Mouse (Mus musculus) neural tube, embryonic 12.5 days (tissue): Measurements from ENCODE around the gene Gtf2a1. TPM values are rescaled to one million over a fixed set of nuclear protein-coding genes. Genes with fewer than 3 reads are reported as not detected.
A peak's percentile ranks its signal among the peaks of the same experiment; 100 is the strongest.
"Not testable (repeated sequence)": the region's sequence is repeated elsewhere in the genome, so short reads cannot be mapped to it uniquely, and the experiment has no call there.

Source experiments
- ATAC-seq: fragments of 200-750 bp; cut with Nextera tagmentation; 2 replicates; pipeline ENCODE4 v1.8.0; 2017; ENCODE audit warnings: low read depth, mild to moderate bottlenecking, moderate TSS enrichment, moderate library complexity; ENCODE audit not compliant: low FRiP score
- H3K27ac ChIP-seq: fragments of 300-500 bp; sonication (generic); 2 replicates; pipeline ENCODE4 v1.5.1; 2016
- H3K27me3 ChIP-seq: fragments of 300-500 bp; sonication (generic); replicated peaks from 2 replicates; pipeline ENCODE4 v1.6.1; 2016; ENCODE audit warnings: mild to moderate bottlenecking
- H3K36me3 ChIP-seq: fragments of 300-500 bp; sonication (generic); 2 replicates; pipeline ENCODE4 v1.6.1; 2016; ENCODE audit warnings: mild to moderate bottlenecking
- H3K4me1 ChIP-seq: fragments of 300-500 bp; sonication (generic); 2 replicates; pipeline ENCODE4 v1.6.1; 2016
- H3K4me2 ChIP-seq: fragments of 300-500 bp; sonication (generic); replicated peaks from 2 replicates; pipeline ENCODE4 v1.6.1; 2016; ENCODE audit warnings: mild to moderate bottlenecking
- H3K4me3 ChIP-seq: fragments of 300-500 bp; sonication (generic); 2 replicates; pipeline ENCODE4 v1.5.1; 2016
- H3K9ac ChIP-seq: fragments of 300-500 bp; sonication (generic); 2 replicates; pipeline ENCODE4 v1.6.1; 2016; ENCODE audit warnings: mild to moderate bottlenecking
- H3K9me3 ChIP-seq: fragments of 300-500 bp; sonication (generic); 2 replicates; pipeline ENCODE4 v1.6.1; 2016; ENCODE audit warnings: mild to moderate bottlenecking
- WGBS: fragments of 180-500 bp; shearing (Covaris S2); methylation state at CpG from one replicate; pipeline ENCODE4 v1.1.7; 2016; 5-methylcytosine and 5-hydroxymethylcytosine counted together
- polyA plus RNA-seq: library from polyadenylated mRNA; unstranded; fragments of >200 nt; fragmentation: Nextera tagmentation; extraction: Ambion mirVana; gene quantifications from 2 replicates; pipeline ENCODE4 v1.2.1, GENCODE M21; 2016

Gene Gtf2a1
- polyA plus RNA-seq, 1 experiment from 2014 or later: 68.7 TPM

DNA sequence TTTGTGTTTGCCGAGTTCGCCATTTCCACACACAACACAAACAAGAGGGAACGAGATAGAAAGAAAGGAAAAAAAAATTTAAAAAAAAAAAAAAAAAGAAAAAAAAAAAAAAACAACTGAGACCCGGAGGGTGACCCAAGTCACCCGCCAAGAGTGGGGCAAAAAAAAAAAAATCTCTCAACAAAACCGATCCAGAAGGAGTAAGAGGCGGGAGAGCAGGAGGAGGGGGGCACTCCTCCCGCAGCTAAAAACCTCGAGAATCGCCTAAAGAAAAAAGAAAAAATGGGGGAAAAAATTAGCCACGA, 793 bp downstream of the Gtf2a1 start:
- peak overlapping the region; percentile 70 for H3K4me2 ChIP-seq

DNA sequence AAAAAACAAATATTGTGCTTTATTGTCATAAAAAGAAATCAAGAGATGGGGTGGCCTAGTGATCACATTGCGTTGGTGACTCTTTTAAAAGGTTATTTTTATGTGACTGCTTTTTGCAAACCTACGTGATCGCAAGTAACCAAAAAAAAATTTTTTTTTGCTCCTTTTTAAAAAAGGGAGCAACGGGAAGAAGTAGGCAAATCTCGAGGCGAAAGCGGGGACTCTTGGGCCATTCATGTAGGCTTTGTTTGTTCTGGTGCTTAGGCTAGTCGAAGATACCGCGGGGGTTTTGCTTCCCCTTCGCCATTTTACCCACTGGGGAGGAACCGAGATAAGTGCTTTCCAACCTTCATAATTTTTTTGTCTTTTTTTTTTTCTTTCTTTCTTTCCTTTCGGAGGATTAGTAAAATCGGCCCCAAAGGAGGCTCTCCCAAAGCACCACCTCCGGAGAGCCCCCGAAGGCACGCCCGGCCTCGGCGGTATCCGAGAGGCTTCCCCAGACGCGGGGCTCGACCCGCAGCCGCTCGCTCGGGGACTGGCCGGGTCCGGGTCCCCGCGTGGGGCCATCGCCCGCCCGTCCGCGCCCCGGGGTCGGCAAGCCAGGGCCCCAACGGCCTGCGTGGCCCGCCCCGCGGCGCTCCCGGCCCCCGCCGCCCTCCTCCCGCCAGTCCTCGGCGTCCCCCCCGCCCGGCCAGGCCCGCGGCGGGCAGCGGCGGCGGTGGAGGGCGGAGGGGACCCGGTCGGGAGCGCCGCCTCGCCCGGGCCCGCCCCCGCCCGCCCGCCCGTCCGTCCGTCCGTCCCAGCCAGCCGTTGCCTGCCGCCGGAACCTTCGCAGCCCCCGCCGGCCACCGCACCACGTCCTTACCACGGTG, 1.4 kb downstream of the Gtf2a1 start:
- Histone ChIP-seq H3K4me2 (peak overlapping the region; percentile 70), H3K9me3 (no peaks in the 10 kb centered on the region), H3K9ac (peak overlapping the region; percentile 100), H3K27me3 (no peaks in the 10 kb centered on the region), H3K36me3 (peaks cover 13% of the 10 kb centered on the region), H3K4me3 (peak overlapping the region; percentile 97), H3K27ac (peak overlapping the region; percentile 99), H3K4me1 (peaks cover 13% of the 10 kb centered on the region; the same call in 1 of the 2 replicates)
- no peak; the same call in 1 of the 2 replicates for ATAC-seq
- WGBS: under 1% methylated on average over 69 of the region's 83 CpGs

More for the DNA sequence above, 793 bp downstream of the Gtf2a1 start:
- peaks cover 13% of the 10 kb centered on the region for H3K36me3 ChIP-seq
- H3K27ac ChIP-seq: peak overlapping the region; percentile 99
- peaks cover 11% of the 10 kb centered on the region; the same call in 1 of the 2 replicates for H3K4me1 ChIP-seq
- H3K9ac ChIP-seq: peak overlapping the region; percentile 100
- peak overlapping the region; percentile 97 for H3K4me3 ChIP-seq
- under 1% methylated on average over 11 of the region's 11 CpGs for WGBS
- ATAC-seq: no peak
- no peaks in the 10 kb centered on the region for H3K27me3 ChIP-seq
- H3K9me3 ChIP-seq: no peaks in the 10 kb centered on the region

DNA sequence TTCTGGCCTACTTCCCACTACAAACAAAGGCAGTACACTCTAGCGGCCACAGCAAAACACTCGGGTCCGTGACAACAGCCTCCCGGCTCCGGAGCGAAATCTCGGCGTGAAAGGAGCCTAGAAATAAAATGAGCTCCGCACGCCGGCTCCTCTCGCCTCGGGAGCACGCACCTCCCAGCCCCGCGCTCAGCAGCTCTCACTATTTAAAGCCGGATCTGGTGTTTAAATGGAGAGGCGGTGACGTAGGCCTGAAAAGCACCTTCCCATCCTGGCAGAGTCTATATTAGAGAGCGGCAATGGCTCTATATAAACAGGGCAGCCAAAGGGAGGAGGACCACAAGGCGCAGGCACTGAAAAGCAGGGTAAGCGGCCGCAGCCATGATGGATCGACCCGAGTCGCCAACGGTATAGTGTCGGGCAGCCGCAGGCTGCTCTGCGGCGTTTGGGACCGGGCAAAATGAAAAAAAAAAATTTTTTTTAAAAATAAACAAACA, 2.1 kb downstream of the Gtf2a1 start:
- Histone ChIP-seq H3K4me1 (peaks cover 19% of the 10 kb centered on the region; the same call in 1 of the 2 replicates), H3K27ac (peak overlapping the region; percentile 43), H3K4me2 (peak overlapping the region; percentile 55), H3K27me3 (no peaks in the 10 kb centered on the region), H3K4me3 (peak overlapping the region; percentile 97), H3K9me3 (no peaks in the 10 kb centered on the region), H3K36me3 (peaks cover 14% of the 10 kb centered on the region), H3K9ac (peak overlapping the region; percentile 100)
- peak; percentile 88 for ATAC-seq
- 0% methylated on average over 32 of the region's 32 CpGs for WGBS

DNA sequence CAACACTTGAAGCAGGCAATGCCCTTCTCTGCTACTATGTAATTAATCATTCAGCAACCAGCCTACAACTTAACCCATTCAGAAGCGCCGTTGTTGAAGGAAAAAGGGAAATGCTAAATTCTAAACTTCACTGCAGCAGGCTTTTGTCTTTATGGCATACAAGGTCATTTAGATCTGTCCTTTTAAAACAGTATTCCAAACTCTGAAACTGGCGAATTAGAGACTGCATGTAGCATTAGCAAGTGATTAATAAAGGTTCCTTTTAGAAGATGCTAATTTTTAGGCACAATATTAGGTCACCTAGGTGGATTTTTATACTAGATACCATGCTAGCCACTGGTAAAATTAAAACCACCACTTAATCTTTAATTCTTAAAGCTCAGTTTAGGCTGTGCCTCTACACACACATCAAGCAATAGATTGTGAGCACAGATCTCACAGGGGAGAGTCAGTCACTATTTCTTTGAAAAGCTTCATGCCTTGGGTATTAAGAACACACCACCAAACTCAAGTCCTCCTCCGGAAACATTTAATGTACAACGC, 2.7 kb downstream of the Gtf2a1 start:
- Histone ChIP-seq H3K4me3 (peak overlapping the region; percentile 97), H3K4me2 (peak overlapping the region; percentile 55), H3K27ac (peak overlapping the region; percentile 43), H3K36me3 (peaks cover 15% of the 10 kb centered on the region), H3K4me1 (peaks cover 26% of the 10 kb centered on the region), H3K9ac (peak overlapping the region; percentile 100), H3K27me3 (no peaks in the 10 kb centered on the region), H3K9me3 (no peaks in the 10 kb centered on the region)
- WGBS: 3% methylated on average over 5 of the region's 5 CpGs
- ATAC-seq: no peak

DNA sequence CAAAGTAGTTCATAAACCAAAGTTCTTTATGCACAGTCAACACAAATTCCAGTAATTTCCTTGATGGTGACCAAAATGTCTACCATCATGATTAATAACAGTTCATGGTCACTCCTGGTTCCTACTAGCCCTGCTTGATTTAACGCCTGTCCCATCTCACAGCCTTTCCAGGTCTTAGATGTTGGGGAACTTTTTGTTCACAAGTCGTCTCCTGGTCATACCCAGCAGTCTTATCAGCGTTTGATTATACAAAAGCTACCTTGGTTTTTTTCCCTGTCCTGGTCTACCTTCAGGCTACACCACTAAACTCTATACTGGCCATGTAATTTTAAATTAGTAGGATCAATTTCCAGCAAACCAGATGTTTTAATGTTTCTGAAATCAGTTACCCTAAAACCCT, 3.2 kb downstream of the Gtf2a1 start:
- Histone ChIP-seq H3K4me2 (peak overlapping the region; percentile 55), H3K4me1 (peaks cover 27% of the 10 kb centered on the region), H3K9ac (no peak overlapping the region), H3K36me3 (peaks cover 15% of the 10 kb centered on the region), H3K27me3 (no peaks in the 10 kb centered on the region), H3K27ac (no peak overlapping the region), H3K4me3 (peak overlapping the region; percentile 97), H3K9me3 (no peaks in the 10 kb centered on the region)
- ATAC-seq: no peak
- WGBS: 52% methylated on average over 3 of the region's 3 CpGs

DNA sequence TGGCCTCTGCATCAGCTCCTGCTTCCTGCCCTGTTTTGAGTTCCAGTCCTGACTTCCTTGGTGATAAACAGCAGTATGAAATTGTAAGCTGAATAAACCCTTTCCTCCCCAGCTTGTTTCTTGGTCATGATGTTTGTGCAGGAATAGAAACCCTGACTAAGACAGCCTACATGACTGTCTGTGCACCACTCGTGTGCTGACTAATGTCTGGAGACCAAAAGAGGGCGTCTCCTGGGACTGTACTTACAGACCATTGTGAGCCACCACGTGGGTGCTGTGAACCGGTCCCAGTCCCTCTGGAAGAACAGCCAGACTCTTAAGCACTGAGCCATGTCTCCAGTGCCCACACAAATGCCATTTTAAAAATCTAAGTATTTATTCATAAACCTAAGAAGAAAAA, 4.5 kb downstream of the Gtf2a1 start:
- H3K9me3 ChIP-seq, H3K27me3 ChIP-seq, H3K4me2 ChIP-seq, H3K9ac ChIP-seq, H3K27ac ChIP-seq, H3K4me3 ChIP-seq, ATAC-seq: not testable (repeated sequence)
- Histone ChIP-seq H3K4me1 (peaks cover 24% of the 10 kb centered on the region), H3K36me3 (peaks cover 18% of the 10 kb centered on the region)
- WGBS: 96% methylated on average over 4 of the region's 4 CpGs

DNA sequence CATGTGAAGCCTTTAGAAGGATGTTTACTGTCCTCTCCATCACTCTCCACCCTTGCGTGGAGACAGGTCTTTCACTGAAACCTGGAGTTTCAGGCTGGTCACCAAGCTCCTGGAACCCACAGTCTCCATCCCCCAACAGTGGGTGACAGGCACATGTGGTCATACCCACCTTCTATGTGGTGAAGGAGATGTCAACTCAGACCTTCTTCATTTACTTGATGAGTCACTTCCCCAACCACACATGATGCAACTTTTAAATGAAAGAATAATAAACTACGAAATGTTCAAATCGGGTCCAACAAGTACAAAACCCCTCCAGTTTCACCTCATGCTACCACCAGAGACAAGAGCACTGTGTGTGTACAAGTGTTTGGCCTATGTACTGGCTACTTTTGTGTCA, 5.1 kb downstream of the Gtf2a1 start:
- Histone ChIP-seq H3K9ac (no peak overlapping the region), H3K4me2 (no peak overlapping the region), H3K9me3 (no peaks in the 10 kb centered on the region), H3K27me3 (no peaks in the 10 kb centered on the region), H3K27ac (no peak overlapping the region), H3K36me3 (peaks cover 18% of the 10 kb centered on the region), H3K4me1 (peaks cover 22% of the 10 kb centered on the region), H3K4me3 (no peak overlapping the region)
- ATAC-seq: no peak
- 95% methylated on average over 3 of the region's 3 CpGs for WGBS

DNA sequence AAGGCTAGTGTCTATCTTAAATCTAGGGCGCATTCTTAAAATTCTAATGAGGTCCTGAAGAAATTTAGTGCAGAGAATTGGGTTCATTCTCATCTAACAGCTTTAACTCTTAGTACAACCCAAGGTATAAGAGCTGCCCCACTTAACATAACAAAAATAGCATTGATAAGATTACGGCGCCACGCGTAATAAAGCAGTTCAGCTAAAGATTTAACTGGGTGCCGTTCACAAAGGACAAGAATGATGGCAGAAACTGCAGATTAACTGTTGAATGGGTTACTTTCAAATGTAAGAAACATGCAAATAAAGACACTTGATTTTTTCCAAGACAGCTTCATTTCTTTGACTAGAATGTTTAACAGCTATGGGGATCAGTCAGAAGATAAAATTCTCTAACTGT, 6.9 kb downstream of the Gtf2a1 start:
- 42% methylated on average over 6 of the region's 6 CpGs for WGBS
- Histone ChIP-seq H3K27ac (no peak overlapping the region), H3K4me1 (peaks cover 22% of the 10 kb centered on the region), H3K9ac (0 out of 2 replicates have a peak overlapping the region, but pooled peaks have one; percentile 17), H3K36me3 (peaks cover 26% of the 10 kb centered on the region), H3K27me3 (no peaks in the 10 kb centered on the region), H3K9me3 (no peaks in the 10 kb centered on the region), H3K4me2 (no peak overlapping the region; the same call in 1 of the 2 replicates), H3K4me3 (no peak overlapping the region)
- no peak for ATAC-seq

DNA sequence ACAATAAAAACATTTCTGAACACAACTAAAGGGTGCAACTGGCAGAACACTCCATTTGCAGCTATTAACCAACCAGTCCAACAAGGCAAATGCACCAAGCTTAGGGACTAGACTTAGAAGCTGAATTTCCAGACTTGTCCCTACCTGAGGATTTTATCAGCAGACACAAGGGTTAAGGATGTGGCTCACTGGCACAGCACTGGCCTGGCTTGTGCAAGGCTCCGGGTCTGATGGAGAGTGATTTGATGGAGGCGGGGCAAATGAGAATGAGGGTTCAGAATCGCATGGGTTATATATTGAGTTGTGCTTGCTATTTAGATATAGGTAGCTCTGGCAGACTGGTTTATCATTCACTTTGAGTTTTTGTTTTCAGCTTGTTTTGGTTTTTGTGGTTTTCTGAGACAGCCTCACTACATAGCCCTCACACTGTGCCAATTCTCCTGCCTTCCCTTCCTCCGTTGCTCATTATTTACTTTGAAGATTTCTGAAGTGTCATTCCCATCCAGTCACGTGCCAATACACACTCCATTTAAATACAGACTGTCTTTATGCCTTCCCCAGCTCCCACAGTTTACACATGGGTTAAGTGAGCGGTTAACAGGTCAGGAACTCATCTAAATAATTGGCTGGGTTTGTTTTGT, 7.8 kb downstream of the Gtf2a1 start:
- H3K27ac ChIP-seq: no peak overlapping the region
- no peak overlapping the region for H3K4me3 ChIP-seq
- 54% methylated on average over 6 of the region's 6 CpGs for WGBS
- H3K36me3 ChIP-seq: peaks cover 31% of the 10 kb centered on the region
- H3K4me1 ChIP-seq: peaks cover 22% of the 10 kb centered on the region
- H3K9me3 ChIP-seq: no peaks in the 10 kb centered on the region
- H3K9ac ChIP-seq: no peak overlapping the region
- H3K4me2 ChIP-seq: no peak overlapping the region
- no peaks in the 10 kb centered on the region for H3K27me3 ChIP-seq
- no peak for ATAC-seq

DNA sequence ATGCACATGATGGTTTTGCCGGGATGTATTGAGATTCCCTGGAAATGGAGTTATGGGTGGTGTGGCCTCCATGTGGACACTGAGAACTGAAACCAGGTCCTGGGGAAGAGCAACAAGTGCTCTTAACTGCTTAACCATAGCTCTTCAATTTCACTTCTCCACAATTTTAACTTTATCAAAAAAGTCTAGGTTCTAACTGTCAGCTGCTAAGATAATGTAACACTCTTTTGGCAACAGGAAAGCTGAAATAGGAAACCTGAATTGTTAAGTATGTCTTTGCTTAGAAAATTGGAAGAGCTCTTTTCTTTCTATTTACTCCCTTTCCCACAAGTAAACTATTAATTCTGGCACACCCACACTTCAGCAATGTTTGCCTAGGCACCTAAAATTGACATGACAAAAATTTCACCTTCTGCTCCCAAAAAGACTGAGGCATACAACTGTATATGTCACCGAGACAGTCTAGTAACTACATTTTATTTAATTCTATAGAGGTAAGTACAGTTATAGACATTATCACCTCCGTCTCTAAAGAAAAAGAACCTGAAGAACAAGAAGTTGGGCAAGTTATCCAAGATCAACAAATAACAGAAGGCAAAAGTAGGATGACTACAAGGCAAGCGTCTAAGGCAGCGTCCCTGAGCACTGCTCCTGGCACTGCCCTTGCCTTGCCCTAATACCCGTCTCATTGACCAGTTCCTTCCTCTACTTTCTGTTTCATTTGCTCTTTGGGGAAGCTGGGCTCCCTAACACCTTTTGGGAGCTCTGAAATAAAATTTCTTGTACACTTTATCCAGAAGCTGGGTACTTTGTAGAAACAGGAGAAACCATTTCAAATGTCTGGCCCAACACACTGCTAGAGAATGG, 8.8 kb downstream of the Gtf2a1 start:
- WGBS: 95% methylated on average over 6 of the region's 6 CpGs
- ATAC-seq: no peak
- peaks cover 35% of the 10 kb centered on the region for H3K36me3 ChIP-seq

DNA sequence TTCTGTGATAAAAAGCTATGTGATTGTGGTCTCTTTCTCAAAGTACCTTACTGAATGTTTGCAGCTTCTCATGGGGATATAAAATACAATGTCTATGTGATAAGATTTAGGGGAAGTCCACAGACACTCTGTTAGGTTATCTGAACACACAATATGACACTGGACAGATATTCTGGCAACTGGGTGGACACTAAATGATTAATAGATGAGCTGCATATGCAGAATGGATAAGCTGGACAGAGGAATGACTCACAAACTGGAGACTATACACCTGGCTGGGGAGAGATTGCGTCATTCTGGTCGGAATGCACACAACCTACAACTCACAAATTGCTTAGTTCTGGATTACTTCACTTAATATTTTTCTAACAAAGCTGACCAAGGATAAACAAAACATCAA, 10.6 kb downstream of the Gtf2a1 start:
- H3K4me2 ChIP-seq: no peak overlapping the region
- WGBS: 97% methylated on average over 2 of the region's 2 CpGs

More for the DNA sequence above, 8.8 kb downstream of the Gtf2a1 start:
- H3K9me3 ChIP-seq: no peaks in the 10 kb centered on the region
- no peak overlapping the region for H3K9ac ChIP-seq
- no peak overlapping the region for H3K4me3 ChIP-seq
- H3K4me2 ChIP-seq: no peak overlapping the region
- H3K27me3 ChIP-seq: no peaks in the 10 kb centered on the region
- no peak overlapping the region for H3K27ac ChIP-seq
- peaks cover 16% of the 10 kb centered on the region for H3K4me1 ChIP-seq

More for the DNA sequence above, 10.6 kb downstream of the Gtf2a1 start:
- peaks cover 16% of the 10 kb centered on the region for H3K4me1 ChIP-seq
- no peak overlapping the region for H3K27ac ChIP-seq
- no peaks in the 10 kb centered on the region for H3K27me3 ChIP-seq
- H3K9ac ChIP-seq: no peak overlapping the region
- peaks cover 34% of the 10 kb centered on the region for H3K36me3 ChIP-seq
- ATAC-seq: no peak
- H3K9me3 ChIP-seq: no peaks in the 10 kb centered on the region
- H3K4me3 ChIP-seq: no peak overlapping the region
